Comparison of ENCODE assay signal across 8 mouse cellular contexts in the genomic region with DNA sequence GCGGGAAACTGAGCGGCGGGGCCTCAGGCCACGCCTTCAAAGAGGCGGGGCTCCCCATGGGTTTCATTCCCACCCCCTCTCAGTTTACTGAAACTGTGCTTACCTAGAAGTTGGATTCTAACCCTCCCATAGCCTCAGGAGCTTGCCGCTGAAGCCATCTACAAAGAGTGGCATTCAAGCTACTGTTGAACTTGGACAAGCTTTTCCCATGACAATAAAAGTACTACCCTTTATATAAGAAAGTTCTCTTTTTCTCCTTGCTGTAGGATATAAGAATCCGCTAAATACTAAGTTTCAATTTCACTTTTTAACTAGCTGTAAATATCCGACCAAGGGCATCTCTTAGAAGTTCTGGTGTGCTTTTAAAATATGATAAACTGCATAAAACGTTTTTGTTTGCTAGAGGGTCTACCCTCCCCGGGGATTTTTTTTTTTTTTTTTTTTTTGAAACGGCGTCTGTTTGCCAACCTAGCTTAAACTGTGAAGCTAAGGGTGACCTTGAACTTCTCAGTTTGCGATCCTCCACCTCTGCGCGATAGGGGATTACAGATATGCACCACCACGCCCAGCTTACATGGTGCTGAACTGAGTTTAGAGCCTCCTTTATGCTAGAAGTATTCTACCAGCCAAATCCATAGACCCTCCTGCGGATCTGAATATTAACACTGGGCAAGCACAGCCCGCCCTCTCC. TPM values are rescaled to one million over a fixed set of nuclear protein-coding genes. Genes with fewer than 3 reads are reported as not detected.
A peak's percentile ranks its signal among the peaks of the same experiment; 100 is the strongest.
DNase-seq lines count a peak whose midpoint lies in the region; ATAC-seq and TF ChIP-seq lines count a peak whose summit lies in the region.

No protein-coding gene starts in this region.

- no peak for TF ChIP-seq CTCF in C2C12 (IDR thresholded peaks at IDR 0.05; ENCODE audit: control insufficient read depth, insufficient read depth, insufficient read length)
- TF ChIP-seq CTCF in kidney, postnatal 0 days (IDR thresholded peaks at IDR 0.05; ENCODE audit: low read depth) = no peak

- H3K27me3 ChIP-seq in C2C12 (ENCODE audit: control insufficient read depth, insufficient read depth, insufficient read length) = no peaks in the 10 kb centered on the region
- no peaks in the 10 kb centered on the region for H3K27me3 ChIP-seq in forebrain, embryonic 16.5 days (replicated peaks; ENCODE audit: control insufficient read depth, insufficient read depth, low read length)
- H3K27me3 ChIP-seq in kidney, postnatal 0 days (ENCODE audit: insufficient read depth, low read length) = no peaks in the 10 kb centered on the region
- no peaks in the 10 kb centered on the region for H3K27me3 ChIP-seq in midbrain, embryonic 14.5 days (ENCODE audit: control insufficient read depth, insufficient read depth, low read length)

- H3ac ChIP-seq in C2C12 (ENCODE audit: control insufficient read depth, insufficient read length, low read depth) = peak overlapping the region; percentile 35

- H3K4me1 ChIP-seq in forebrain, embryonic 16.5 days (replicated peaks; ENCODE audit: control insufficient read depth, insufficient read depth, low read length) = no peaks in the 10 kb centered on the region
- H3K4me1 ChIP-seq in kidney, postnatal 0 days (replicated peaks; ENCODE audit: insufficient read depth, low read length) = no peaks in the 10 kb centered on the region
- H3K4me1 ChIP-seq in midbrain, embryonic 14.5 days (ENCODE audit: control insufficient read depth, insufficient read depth, low read length) = no peaks in the 10 kb centered on the region

- H3K9ac ChIP-seq in forebrain, embryonic 16.5 days (replicated peaks; ENCODE audit: low read depth, low read length) = peak overlapping the region; percentile 57
- H3K9ac ChIP-seq in kidney, postnatal 0 days (ENCODE audit: low read depth, low read length) = 0 out of 2 replicates have a peak overlapping the region, but pooled peaks have one; percentile 19
- H3K9ac ChIP-seq in midbrain, embryonic 14.5 days (replicated peaks; ENCODE audit: low read length) = peak overlapping the region; percentile 54

- no peak overlapping the region for H3K27ac ChIP-seq in forebrain, embryonic 16.5 days (ENCODE audit: low read length)
- H3K27ac ChIP-seq in kidney, postnatal 0 days = peak overlapping the region; percentile 67
- H3K27ac ChIP-seq in midbrain, embryonic 14.5 days (replicated peaks; ENCODE audit: low read depth, low read length) = no peak overlapping the region

- DNase-seq in adrenal gland, postnatal 10 days = peak; percentile 96
- peak; percentile 1 for DNase-seq in kidney, postnatal 0 days (ENCODE audit: low spot score)
- DNase-seq in midbrain, embryonic 14.5 days = no peak
- peak; percentile 16 to 33 for DNase-seq in thymus, postnatal 36 days
- DNase-seq in cerebellum, postnatal 14 days = no peak

- peak overlapping the region; percentile 80 for H3K4me3 ChIP-seq in C2C12 (ENCODE audit: insufficient read depth, poor library complexity, severe bottlenecking)
- H3K4me3 ChIP-seq in forebrain, embryonic 16.5 days (replicated peaks; ENCODE audit: low read length) = peak overlapping the region; percentile 76
- peak overlapping the region; percentile 87 for H3K4me3 ChIP-seq in kidney, postnatal 0 days (replicated peaks; ENCODE audit: low read depth, low read length)
- H3K4me3 ChIP-seq in midbrain, embryonic 14.5 days (replicated peaks; ENCODE audit: low read depth, low read length) = peak overlapping the region; percentile 73

- ATAC-seq in forebrain, embryonic 16.5 days = no peak
- no peak for ATAC-seq in kidney, postnatal 0 days (replicated peaks; ENCODE audit: low FRiP score, low read depth)
- no peak for ATAC-seq in midbrain, embryonic 14.5 days (ENCODE audit: low FRiP score, low TSS enrichment)
- ATAC-seq in monocyte, adult 5-6 weeks (replicated peaks; ENCODE audit: insufficient number of reproducible peaks, low FRiP score, low TSS enrichment, poor library complexity, severe bottlenecking) = no peak

- no peaks in the 10 kb centered on the region for H3K36me3 ChIP-seq in C2C12 (ENCODE audit: control insufficient read depth, insufficient read depth)
- no peaks in the 10 kb centered on the region for H3K36me3 ChIP-seq in forebrain, embryonic 16.5 days (ENCODE audit: control insufficient read depth, insufficient read depth)
- H3K36me3 ChIP-seq in kidney, postnatal 0 days (ENCODE audit: insufficient read depth, low read length) = no peaks in the 10 kb centered on the region
- no peaks in the 10 kb centered on the region for H3K36me3 ChIP-seq in midbrain, embryonic 14.5 days (ENCODE audit: control insufficient read depth, insufficient read depth, low read length)

- H3K9me3 ChIP-seq in forebrain, embryonic 16.5 days (ENCODE audit: control insufficient read depth, low read length) = no peaks in the 10 kb centered on the region
- H3K9me3 ChIP-seq in kidney, postnatal 0 days (replicated peaks; ENCODE audit: low read length) = no peaks in the 10 kb centered on the region
- H3K9me3 ChIP-seq in midbrain, embryonic 14.5 days (ENCODE audit: control insufficient read depth, low read length) = no peaks in the 10 kb centered on the region

- 35% methylated on average over 18 of the region's 18 CpGs for WGBS in forebrain, embryonic 16.5 days
- 27% methylated on average over 18 of the region's 18 CpGs for WGBS in kidney, postnatal 0 days
- WGBS in midbrain, embryonic 14.5 days = 34% methylated on average over 18 of the region's 18 CpGs

- peak overlapping the region; percentile 88 for H3K4me2 ChIP-seq in forebrain, embryonic 16.5 days (ENCODE audit: low read length)
- H3K4me2 ChIP-seq in kidney, postnatal 0 days (ENCODE audit: low read length) = peak overlapping the region; percentile 87
- peak overlapping the region; percentile 91 for H3K4me2 ChIP-seq in midbrain, embryonic 14.5 days (ENCODE audit: low read length)

- H3K79me2 ChIP-seq in C2C12 (ENCODE audit: control insufficient read depth, insufficient read depth) = peaks cover 44% of the 10 kb centered on the region

- peaks cover 36% of the 10 kb centered on the region for H3K79me3 ChIP-seq in C2C12 (ENCODE audit: low read depth)

TF ChIP-seq in C2C12, 6 proteins besides CTCF, POLR2A, EP300 and RAD21:
- TF ChIP-seq MYOG (IDR thresholded peaks at IDR 0.05; ENCODE audit: control insufficient read depth, extremely low read depth, insufficient read length) (no peak), FOSL1 (IDR thresholded peaks at IDR 0.05; ENCODE audit: insufficient read depth, low read length, poor library complexity, severe bottlenecking) (no peak), CEBPB (IDR thresholded peaks at IDR 0.05; ENCODE audit: low read depth) (no peak), MYOD1 (IDR thresholded peaks at IDR 0.05; ENCODE audit: control insufficient read depth, insufficient read length, low read depth) (no peak), USF1 (IDR thresholded peaks at IDR 0.05; ENCODE audit: low read depth) (no peak), MAX (IDR thresholded peaks at IDR 0.05) (no peak)

RNA-seq across cellular contexts. Expression of gene Bard1, which starts 0.4 kb away (rescaled TPM):
- 5.8 TPM for polyA plus RNA-seq in C2C12 (2012; fragmentation: generic; extraction: Trizol)
- 1 to 10 TPM; 2.7 to 4.5 TPM for total RNA-seq in adrenal gland, postnatal 10 days (2021)
- polyA plus RNA-seq in forebrain, embryonic 16.5 days (2015; fragmentation: Nextera tagmentation; extraction: Ambion mirVana) = 0.80 and 0.97 TPM in 2 replicates
- 1.0 and 1.4 TPM in 2 replicates for polyA plus RNA-seq in kidney, postnatal 0 days (2015; fragmentation: Nextera tagmentation; extraction: Ambion mirVana)
- 0.90 and 0.99 TPM in 2 replicates for polyA plus RNA-seq in midbrain, embryonic 14.5 days (2014; fragmentation: Nextera tagmentation; extraction: Ambion mirVana)
- 2.5 to 3.5 TPM (median 2.6 TPM) in 3 replicates for total RNA-seq in monocyte, adult 5-6 weeks (2017)

Comparison
In these comparisons a context has a peak if more than half of its experiments do, and no peak if none do; other contexts are left out.
1. DNase-seq: peak in adrenal gland, postnatal 10 days (single experiment), kidney, postnatal 0 days (single experiment) and thymus, postnatal 36 days (2 of 2); none in midbrain, embryonic 14.5 days (single experiment) and cerebellum, postnatal 14 days (0 of 2).
2. Peak in every context shown above with its lines, with median percentiles within 50 percentile points of each other: H3K4me3 ChIP-seq, H3K4me2 ChIP-seq and H3K9ac ChIP-seq.